Mouse (Mus musculus): ENCODE measurements around the gene Dazap2.
"Not testable (repeated sequence)": the region's sequence is repeated elsewhere in the genome, so short reads cannot be mapped to it uniquely, and the experiment has no call there.

The Dazap2 gene

DNA sequence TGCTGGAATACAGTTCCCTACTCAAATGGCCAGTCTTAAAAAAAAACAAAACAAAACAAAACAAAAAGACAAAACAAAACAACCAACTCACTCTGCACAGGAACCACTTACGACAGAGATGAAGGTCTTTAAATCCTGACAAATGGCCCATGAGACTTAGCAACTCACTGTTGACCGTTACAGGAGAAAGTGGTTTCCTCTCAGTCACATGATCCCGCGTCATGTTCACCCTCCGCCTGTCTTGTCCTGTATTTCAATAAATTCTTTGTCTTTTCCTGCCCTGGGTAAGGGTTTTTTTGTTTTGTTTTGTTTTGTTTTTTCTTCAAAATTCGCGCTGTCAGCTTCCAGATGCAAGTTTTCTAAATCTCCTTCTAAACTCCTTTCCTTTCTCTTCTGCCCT is 3.2 kb upstream of the Dazap2 start:
- DNase-seq (ENCODE audit: low spot score), result no peak

DNA sequence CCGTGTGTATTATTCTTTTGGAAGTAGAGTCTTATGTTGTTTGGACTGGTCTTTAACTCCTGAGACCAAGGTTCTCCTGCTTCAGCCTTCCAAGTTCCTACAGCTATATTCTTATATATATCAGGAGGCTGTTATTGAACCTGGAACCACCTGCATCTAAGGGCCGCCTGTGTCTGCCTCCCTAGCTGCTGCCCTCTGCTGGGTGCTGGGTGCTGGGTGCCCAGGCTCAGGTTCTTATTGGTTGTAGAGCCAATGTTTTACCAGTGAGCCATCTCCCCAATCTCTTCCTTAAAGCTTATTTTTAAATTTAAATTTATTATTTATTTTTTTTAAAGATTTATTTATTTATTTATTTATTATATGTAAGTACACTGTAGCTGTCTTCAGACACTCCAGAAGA is 2.7 kb upstream of the Dazap2 start:
- DNase-seq (ENCODE audit: low spot score), result no peak

DNA sequence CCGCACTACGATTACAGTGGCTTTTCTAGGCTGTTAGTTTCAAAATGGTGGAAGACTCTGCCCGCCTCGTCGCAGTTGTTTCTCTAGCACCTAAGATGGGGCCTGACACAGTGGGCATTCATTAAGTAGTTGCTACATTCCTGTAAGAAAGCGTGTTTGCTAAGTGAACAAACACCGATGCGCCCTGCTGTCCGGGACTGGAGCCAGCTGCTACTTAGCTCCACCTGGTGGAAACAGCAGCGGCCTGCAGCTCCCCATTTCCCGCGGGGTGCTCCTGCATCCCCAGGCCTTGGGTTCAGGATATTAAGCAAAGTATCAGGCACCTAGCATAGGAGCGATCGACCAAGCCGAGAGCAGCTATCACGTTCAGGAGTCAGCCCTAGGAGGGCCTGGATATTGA is 1.6 kb upstream of the Dazap2 start:
- no peak for DNase-seq (ENCODE audit: low spot score)

DNA sequence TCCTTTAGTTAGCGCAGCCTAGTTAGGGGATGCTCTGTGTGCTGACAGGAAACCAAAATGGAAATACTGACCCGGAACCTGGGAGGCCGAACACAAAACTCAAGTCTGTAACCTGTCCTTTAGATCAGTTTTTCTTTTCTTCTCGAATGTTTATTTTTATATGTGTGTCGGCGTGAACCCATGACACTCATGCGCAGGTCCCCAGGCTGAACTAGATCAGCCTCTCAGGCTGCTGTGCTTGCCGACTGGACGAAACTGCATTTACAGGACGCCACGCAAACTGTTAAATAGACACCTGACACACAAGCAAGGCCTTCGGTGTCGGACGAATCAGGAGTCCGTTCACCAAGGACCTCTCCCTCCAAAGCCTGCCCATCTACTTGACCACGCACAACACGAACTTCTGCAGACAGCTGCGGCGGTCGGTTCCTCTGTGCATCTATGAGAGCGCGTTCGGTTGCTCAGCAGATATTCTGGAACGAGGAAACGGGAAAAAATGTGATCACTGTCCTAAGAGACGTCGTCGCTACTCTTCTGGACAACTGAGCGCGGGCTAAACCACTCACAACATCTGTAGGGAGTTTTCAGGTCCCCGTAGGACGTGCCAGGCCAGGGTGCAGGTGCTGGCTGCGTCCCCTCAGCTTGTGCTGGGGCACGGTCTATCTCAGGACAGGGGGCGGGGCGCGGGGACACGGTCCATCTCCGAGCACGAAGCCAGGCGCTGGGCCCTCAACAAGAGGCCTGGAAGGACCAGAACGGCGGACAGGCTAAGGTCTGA is 742 bp upstream of the Dazap2 start:
- DNase-seq (ENCODE audit: low spot score), result no peak

DNA sequence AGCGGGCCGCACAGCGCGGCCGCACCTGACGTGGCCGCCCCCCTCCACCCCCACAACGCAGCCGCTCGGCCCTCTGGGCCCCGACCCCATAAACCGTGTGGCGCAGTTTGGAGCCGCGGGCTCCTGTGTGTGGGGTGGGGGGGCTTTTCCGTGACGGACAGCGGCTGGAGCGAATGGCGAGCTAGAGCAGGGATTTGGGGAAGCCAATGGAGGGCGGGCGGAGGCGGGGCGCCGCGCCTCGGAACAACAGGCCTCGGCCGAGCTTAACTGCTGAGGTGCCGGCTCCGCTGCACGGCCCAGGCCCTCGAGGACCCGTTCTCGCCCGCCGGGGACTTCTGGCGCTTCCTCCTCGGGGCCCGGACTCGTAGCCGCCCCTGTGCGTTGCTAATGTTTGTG is 674 bp downstream of the Dazap2 start:
- DNase-seq (ENCODE audit: low spot score), result peak; percentile 72

DNA sequence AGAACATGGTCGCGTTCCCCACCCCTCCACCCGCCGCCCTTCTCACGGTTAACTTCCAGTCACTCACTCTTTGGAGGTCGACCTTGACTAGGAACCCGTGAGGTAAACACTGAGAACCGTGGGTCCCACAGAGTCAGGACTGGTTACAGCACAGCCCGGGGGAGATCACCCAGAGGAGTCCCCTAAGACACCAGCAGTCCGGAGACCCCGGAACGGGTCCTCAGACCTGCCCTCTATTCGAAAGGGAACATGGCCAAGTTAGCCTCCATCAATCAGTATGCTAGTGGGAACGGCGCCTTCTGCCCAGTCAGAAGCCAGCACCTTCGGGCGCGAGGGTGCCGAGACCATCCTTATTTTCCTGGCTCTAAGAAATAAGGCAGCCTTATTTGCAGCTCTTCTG is 1.1 kb downstream of the Dazap2 start:
- no peak for DNase-seq (ENCODE audit: low spot score)

DNA sequence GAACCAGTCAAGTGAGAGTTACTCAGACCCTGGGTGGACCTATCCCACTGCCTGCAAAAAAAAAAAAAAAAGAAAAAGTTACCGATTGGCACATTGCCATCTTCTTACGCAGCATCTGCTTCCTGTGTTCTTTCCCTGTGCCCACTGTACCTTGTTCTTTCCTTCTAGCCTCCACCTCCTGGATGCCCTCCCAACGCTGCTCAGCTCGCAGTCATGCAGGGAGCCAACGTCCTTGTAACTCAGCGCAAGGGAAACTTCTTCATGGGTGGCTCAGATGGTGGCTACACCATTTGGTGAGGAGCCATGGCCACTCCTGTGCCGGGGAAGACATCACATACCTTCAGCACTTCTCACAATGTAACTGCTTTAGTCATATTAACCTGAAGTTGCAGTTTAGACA is 4.1 kb downstream of the Dazap2 start:
- no peak for DNase-seq (ENCODE audit: low spot score)

DNA sequence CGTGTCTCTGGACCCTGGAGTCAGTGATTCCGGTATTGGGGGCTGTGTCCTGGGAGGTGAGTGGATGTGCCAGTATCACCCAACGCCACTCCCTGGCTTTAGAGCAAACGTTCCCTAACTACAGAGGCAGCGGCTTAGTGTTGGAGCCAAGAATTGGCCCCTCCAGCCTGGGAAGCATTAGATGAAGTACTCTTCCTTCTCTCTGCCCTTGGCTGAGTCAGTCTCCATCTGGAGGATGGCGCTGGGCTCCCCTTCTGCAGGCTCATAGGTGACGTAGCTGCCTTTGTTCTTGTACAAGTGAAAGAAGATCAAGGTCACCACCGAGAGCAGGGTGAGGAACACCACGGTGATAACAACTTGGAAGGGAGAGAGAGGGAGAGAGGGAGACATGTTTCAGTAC is 6.5 kb downstream of the Dazap2 start:
- DNase-seq (ENCODE audit: low spot score), result not testable (repeated sequence)

DNA sequence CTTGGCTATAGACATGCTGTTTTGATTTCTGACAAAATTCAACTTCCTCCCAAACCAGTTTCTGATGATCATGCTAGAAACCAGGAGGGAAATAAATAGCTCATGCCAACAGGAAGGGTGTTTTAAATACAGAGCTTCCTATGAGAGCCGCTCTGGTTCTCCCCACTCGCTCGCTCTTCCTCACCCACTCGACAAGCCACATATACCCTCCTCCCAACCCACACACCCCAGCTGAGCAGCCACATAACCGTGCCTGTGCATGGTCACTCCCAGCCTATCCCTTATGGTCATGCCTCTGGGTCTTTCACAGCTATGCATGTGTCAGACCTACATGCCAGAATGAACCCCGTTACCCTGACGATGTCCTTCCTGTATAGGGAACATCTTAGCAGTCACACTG is 7.0 kb downstream of the Dazap2 start:
- DNase-seq (ENCODE audit: low spot score), result no peak

DNA sequence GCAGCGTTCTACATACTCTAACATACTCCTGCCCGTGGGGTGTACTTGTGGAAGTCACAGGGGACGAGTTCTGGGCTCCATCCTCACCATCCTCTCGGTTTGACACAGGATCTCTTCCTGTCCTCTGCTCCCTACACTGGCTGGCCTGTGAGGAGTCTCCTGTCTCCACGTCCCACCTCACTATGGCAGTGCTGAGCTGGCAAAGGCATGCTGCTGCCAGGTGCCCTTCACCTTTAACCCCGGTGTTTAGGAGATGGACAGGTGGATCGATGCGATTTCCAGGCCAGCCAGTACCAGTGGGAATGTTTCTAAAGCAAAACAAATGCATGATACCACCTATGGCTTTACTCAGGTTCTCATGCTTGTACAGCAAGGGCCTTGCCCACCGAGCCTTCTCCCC is 8.6 kb downstream of the Dazap2 start:
- DNase-seq (ENCODE audit: low spot score), result no peak

DNA sequence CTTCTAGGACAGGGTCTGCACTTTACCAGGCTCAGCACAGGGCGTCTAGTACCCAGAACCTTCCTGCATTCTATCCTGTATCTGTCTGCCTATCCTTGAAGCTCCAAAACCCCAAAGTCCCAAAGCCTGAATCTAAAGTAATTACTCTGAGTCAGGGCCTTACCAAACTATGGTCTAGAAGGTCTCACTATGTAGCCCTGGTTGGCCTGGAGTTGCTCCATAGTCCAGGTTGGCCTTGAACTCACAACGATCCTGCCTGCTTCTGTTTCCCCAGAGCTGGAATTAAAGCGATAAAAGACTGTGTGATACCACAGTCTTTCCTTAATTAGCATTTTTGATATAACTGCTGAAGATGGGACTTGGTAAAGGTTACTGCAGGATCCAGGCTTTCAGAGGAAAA is 9.3 kb downstream of the Dazap2 start:
- DNase-seq (ENCODE audit: low spot score), result no peak

DNA sequence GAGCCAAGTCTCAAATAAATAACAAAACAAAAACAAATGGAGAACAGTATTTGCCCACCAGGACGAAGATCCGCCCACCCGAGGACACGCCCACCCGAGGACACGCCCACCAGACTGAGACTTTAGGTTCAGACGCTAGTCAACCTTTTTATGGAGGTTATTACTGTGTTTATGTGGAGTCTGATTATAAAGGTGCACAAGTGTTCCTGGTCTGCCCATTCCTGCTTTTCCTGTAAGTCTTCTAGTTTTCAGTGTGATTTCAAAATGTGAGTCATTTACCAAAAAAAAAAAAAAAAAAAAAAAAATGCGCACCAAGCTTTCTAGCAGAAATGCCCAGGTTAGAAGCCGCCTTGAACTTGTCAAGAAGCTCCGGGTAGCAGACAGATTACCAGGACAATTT is 12.1 kb downstream of the Dazap2 start:
- DNase-seq (ENCODE audit: low spot score), result no peak

DNA sequence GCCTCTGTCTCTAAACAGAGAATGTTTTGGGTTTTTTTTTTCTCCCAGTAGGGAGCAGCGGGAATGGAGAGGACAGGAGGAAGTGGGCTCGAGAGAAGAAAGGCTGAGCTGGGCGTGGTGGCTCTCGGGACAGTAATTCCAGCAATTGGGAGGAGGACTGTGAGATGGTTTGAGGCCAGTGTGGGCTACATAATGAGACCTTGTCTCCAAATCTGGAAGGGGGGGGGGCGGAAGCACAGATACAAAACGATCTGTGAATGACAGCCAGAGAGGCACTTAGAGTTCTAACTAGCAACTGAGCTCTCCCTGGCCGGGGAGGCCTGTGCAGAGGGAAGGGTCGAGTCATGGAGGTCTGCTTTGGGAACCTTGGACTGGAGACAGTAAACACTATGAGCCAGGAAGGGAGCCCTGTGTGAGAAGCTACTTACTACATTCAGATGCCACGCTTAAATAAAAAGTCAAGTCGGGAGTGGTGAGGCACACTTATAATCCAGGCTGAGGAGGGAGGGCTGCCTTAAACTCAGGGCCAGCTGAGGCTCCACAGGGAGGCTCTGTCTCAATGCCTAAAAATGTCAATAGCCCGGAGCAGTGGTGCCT is 12.7 kb downstream of the Dazap2 start:
- no peak for DNase-seq (ENCODE audit: low spot score)

DNA sequence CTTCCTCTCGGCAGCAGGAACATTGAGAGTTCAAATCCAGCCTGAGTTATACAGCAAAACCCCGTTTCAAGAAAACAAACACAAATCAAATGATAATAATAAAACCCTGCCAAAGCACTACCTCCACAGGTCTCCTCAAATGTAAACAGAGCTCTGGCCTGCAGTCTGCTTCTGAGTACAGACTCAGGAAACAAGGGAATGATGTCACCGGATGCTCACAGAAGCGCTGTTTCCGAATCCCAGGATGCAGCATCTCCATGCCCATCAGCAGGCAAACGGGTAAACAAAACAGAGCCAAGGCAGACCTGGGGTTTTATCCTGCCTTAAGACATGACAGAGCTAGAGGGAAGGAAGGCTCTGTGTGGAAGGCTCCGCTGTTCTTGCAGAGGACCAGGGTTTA is 13.6 kb downstream of the Dazap2 start:
- DNase-seq (ENCODE audit: low spot score), result no peak

DNA sequence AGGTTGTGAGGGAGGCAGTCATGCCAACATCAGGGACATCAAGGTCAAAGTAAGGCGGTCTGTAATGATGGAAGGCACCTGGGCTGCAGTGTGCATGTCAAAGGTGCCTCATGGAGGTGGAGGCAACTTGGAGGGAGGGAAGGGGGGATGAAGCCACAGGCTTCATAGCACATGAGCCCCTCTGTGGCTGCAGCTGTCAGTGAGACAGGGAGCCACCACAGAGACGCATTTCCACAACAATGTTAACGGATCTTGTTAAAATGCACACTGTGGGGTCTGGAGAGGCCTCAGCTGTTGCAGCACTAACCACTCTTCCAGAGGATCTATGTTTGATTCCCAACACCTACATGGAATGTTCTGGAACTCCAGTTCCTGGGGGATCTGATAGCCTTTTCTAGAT is 15.0 kb downstream of the Dazap2 start:
- no peak for DNase-seq (ENCODE audit: low spot score)

DNA sequence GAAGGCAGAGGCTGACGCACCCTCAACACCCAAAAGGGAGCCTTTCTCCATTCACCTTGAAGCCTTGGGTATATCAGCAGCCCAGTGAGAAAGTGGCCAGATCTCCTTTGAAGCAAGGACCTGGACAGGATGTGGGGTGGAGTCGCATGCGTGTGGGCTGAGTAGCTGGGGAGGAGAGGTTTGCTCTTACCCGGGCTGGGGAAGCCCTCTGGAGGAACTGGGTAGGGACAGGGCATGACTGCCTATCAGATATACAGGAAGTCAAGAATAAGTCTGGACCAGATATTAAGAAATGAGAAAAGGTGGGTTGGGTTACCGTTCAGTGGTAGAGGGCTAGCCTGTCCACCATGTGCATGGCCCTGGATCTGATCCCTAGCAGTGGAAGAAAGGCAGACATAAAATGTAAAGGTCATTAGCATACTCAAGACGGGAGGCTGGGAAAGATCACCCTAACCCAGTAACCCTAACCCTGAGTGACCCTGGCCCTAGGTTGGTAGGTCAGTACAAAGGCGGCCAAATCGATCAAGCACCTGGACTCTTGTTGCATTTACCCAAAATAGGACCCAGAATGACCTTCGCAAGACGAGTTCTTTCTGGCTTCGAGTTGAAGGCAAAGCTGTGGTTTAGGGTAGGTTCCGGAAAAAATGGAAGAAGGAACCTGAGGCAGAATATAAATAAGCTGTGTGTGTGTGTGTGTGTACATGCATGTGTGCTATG is 16.5 kb downstream of the Dazap2 start:
- no peak for DNase-seq (ENCODE audit: low spot score)

DNA sequence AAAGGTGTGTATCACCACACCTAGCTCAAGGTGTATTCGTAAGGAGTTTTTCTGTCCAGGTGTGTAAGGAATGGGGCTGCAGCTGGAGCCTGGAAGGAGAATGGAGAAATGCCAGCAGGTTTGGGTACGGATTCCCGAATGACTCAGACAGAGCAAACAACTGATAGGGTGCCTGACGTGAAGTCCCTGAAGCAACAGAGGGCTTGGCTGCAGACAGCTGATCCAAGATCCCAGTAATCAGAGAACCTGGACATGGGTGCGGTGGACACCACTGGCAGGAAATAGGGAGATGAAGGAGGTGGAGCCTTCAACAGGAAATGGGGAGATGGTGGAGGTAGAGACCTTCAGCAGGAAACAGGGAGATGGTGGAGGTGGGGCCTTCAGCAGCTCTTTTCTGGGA is 17.2 kb downstream of the Dazap2 start:
- no peak for DNase-seq (ENCODE audit: low spot score)

DNA sequence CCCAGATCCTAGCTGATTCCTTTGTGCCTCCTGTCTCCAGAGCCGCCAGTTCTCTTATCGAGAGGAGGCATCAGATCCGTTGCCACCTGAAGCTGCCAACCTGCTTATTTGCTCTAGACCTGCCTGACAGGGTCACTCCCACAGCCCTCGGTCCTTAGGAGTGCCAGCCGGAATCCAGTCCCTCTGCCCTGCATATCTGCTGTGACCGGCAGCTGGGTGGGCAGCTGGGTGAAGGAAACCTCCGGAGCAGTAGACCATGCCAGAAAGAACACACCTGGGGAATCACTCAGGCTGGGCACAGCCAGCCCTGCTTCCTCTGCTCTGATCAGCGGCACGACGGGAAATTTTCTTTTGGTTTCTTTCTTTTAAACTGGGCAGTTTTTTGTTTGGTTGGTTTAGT is 18.2 kb downstream of the Dazap2 start:
- no peak for DNase-seq (ENCODE audit: low spot score)

DNA sequence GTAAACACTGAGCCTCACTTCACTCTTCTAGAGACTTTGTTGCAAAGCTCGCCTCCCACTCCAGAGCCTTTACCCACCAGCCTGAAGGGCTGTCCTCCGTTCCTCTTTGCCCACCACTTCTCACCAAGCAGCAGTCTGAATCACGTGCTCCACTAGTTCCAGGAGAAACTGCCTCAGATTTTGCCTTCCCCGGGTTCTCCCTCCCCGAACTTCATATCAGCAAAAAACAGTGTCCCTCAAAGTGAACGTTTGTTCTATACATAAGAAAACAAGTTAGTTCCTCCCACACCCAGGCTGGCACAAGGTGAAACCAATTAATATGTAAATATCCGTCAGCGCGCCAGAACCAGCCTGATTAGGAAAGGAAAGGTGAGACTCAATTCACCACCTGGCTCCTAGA is 20.1 kb downstream of the Dazap2 start:
- DNase-seq (ENCODE audit: low spot score), result no peak

DNA sequence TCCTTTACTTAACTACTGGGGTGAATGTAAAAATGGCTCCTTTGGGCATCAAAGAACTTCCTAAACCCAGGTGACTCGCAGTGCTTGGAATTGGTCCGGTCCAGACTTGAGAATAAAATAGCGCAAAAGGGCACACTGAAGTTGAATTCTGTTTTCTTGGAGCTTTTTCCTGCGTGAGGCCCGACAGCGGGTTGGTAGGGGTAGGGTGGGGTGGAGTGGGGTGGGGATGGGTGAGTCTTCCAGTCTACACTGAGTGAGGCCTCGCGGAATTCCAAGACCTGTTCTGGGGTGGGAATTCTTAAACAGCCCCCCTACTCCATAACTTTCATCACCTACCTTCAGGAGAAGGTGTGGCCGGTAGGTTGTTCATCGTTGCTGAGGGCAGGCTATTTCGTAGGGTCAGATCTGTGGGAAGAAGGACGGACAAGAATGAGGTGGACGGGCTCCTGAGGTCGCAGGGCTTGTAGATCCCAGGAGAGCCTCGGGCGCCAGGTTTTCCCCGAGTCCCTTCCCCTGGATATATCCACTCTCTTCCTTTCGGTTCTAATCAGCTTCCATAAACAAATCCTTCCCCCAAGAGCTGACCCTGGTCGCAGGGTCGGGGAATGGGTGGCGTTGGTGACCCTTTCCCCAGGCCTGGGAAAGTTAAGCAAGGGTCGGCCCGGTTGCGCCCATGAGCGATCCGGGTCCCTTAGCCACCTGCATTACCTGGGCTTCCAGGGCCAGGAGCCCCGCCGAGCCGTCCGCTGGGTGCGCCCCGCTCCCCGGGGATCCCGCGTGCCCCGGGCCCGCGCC is 20.9 kb downstream of the Dazap2 start:
- DNase-seq (ENCODE audit: low spot score), result no peak

DNA sequence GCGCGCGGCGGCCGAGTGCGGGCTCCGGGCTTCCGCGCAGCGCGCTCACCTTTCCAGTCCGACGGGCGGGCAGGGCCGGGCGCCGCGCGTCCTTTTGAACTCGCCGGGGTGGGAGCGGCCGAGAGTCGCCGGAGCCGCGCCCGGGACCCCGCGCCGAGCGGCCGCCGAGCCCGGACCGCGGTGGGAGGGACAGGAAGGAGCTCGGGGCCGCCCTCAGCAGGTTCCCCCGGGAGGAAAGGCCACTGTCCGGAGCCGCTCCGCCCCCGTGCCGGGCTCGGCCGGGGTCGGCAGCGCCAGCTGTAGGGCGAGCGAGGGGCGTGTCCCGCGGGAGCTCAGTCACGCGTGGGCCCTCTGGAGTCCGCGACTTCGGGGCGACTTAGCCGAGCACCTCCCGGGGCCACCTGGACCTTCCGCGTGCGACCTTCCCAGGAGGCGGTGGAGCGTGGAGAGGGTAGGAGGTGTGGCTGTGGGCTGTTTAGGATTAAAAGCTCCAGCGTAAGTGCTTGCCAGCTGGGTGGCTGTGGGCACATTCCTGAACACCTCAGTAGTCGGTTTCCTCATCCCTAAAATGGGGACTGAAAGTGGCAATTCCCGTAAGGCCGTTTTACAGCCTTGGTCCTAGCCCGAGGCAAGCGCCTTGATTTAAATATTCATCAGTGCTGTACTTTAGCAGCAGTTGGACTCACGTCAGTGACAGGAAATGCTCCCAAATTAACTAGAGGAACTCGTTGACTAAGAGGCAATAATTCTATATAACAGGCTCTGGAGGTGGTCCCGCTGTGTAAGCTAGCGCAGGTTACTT is 21.8 kb downstream of the Dazap2 start, which contains the start of gene Smagp:
Smagp (minus strand) TSS at position 241 of the 802 bp plus-strand sequence.
- DNase-seq (ENCODE audit: low spot score), result no peak

DNA sequence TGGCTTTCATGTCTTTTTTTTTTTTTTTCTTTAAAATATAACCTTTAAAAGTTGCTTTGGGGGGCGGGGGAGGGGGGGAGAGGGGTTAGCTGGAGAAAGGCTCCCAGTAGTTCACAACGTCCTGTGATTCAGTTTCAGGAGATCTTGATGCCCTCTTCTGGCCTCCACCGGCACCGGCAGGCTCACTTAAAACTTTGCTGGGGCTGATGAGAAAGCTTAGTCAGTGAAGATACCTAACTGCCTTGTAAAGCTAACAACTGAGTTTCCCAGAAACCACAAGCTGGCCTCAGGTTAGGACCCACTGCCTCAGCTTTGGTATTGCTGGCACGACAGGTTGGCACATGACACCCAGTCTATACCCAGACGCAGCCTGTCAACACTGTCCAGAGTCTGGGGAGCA is 22.5 kb downstream of the Dazap2 start:
- DNase-seq (ENCODE audit: low spot score), result no peak
